Mouse (Mus musculus): ENCODE results near the gene Pax9. TPM values are rescaled to one million over a fixed set of nuclear protein-coding genes. Genes with fewer than 3 reads are reported as not detected.

Gene Pax9
- polyA plus RNA-seq (2014; fragmentation: Illumina TruSeq; extraction: RNeasy Lipid Tissue Mini Kit (QIAGEN cat#74804); ENCODE audit: low read depth, low replicate concordance) = 0.24 TPM

GRCm38 (mm10) chr12:56691427-56692079 lies at the start of gene Pax9:
Gene Pax9, plus strand, starts transcription at chr12:56691767.

Other genes with a start within 250 kb of the Pax9 start
- not detected for gene Nkx2-1, start 154.9 kb upstream of the Pax9 start, polyA plus RNA-seq (2014; fragmentation: Illumina TruSeq; extraction: RNeasy Lipid Tissue Mini Kit (QIAGEN cat#74804); ENCODE audit: low read depth, low replicate concordance)
- not detected for gene Nkx2-9, start 78.5 kb upstream of the Pax9 start, polyA plus RNA-seq (2014; fragmentation: Illumina TruSeq; extraction: RNeasy Lipid Tissue Mini Kit (QIAGEN cat#74804); ENCODE audit: low read depth, low replicate concordance)

Data from heart, adult 10 weeks (tissue).